Mouse (Mus musculus): ENCODE measurements around the gene Flt1. TPM values are rescaled to one million over a fixed set of nuclear protein-coding genes. Genes with fewer than 3 reads are reported as not detected.

The Flt1 gene
- total RNA-seq, 2 experiments from 2014 or later: not detected

GRCm38 (mm10) chr5:147679316-147679715 is 46.5 kb downstream of the Flt1 start:
- no peak for ATAC-seq (replicated peaks; ENCODE audit: low FRiP score, low TSS enrichment, poor library complexity, severe bottlenecking)

DNA sequence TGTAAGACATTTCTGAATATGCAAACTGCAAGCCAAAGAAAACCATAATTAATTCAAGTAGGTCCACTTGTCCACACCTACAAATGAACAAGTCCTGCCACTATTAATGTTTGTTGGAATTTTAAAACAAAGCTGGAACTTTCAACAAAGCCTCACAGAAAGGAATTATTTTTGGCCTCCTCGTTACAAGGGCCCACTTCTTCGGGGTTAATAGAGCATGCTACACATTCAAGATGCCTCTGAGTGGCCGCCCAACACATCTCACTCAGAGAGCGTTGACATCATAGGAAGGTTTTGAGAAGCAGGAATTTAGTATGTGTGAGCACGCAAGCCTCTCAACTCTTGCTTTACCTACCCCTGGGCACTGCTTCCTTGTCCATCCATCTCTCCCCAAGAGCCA is 50.0 kb downstream of the Flt1 start:
- no peak for ATAC-seq (replicated peaks; ENCODE audit: low FRiP score, low TSS enrichment, poor library complexity, severe bottlenecking)

DNA sequence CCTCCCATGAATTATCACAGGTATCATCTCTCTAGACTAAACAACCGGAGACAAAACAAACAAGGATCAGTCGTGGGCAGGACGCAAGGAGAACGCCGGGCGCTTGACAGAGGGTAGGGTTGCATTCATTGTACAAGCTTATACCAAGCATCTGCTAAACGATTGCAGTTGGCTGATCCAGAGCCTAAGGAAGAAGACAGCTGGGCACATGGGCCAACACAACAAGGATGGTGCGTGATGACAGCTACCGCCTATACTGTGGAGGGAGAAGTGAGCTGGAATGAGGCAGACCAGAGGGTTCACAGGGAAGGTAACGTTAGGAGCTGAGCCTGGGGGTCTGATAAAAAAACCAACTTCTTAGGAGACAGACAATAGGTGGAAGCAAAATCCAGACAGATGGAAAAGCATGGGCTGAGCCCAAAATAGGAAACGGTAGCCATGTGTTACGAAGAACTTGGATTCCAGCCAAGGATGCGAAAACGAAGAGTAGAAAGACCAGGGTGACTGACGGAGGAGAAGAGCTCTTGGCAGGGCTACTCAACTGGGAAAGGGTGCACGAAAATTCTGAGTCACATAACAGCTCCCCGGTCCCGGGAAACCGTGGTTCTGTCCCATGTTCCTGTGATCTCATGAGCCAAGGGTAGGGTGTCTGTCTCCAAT is 53.9 kb downstream of the Flt1 start:
- no peak for ATAC-seq (replicated peaks; ENCODE audit: low FRiP score, low TSS enrichment, poor library complexity, severe bottlenecking)

DNA sequence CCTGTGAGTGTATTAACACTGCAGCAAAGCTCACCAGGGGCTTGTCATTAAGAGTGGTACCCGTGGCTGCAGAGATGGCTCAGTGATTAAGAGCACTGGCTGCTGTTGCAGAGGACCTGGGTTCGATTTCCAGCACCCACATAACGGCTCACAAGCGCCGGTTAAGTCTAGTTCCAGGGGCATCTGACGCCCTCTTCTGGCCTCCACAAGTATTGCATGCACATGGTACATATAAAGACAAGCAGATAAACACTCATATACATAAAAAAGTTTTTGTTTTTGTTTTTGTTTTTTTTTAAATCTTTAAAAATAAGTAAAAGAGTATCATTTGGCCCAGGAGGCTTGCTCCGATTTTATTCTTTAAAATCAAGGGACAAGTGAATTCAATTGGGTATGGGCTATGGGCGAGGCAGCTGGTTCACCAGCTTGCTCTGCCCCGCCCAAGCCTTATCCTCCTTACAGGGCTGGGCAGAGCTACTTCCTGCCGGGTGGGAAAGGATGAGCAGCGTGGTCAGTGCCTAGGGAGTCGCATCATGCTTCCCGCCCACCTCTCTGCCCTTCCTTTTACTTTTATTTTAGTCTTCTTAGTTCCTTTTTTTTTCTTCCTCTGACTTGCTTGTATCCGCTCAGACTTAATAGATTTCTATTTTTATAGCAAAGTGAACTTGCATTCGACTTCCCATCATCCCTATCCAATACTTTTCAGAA is 57.0 kb downstream of the Flt1 start:
- no peak for ATAC-seq (replicated peaks; ENCODE audit: low FRiP score, low TSS enrichment, poor library complexity, severe bottlenecking)

- ATAC-seq (replicated peaks; ENCODE audit: low FRiP score, low TSS enrichment, poor library complexity, severe bottlenecking): no peak
Measured at GRCm38 (mm10) chr5:147665946-147666345, 59.9 kb downstream of the Flt1 start.

DNA sequence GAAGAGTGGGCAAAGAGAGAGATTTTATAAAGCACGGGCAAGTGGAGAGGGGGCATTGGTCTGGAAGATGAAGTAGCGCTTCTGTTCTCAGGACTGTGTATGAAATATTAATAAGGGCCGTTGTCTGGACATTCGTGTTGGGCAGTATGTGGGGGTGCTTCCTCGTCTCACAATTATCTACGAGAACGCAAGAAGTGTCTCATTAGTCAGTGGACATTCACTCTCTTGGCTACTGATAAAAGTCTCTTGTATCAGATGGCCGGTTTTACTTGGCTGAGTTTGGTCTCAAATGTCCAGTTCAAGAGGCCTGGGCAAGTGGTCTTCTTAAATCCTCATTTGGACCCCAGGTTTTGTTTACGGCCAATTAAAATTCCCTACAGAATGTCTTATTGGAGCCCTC is 60.4 kb downstream of the Flt1 start:
- no peak for ATAC-seq (replicated peaks; ENCODE audit: low FRiP score, low TSS enrichment, poor library complexity, severe bottlenecking)

DNA sequence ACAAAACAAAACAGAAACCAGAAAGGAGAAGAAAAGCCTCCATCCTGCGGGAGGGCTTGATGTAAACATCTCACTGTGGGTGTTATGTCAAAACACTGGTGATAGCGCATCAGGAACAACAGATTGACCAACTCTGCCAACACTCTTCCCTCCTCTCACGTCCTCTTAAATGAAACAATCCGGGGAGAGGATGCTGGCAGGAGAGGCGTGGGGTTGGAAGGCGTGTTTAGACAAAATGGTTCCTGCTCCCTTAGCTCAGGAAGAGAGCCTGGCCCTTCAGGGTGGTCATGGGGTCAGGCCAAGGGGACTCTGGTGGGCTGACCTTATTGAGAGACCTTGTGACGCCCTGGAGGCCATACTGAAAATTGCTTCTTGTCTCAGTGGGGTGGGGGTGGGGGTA is 65.9 kb downstream of the Flt1 start:
- ATAC-seq (replicated peaks; ENCODE audit: low FRiP score, low TSS enrichment, poor library complexity, severe bottlenecking): no peak

DNA sequence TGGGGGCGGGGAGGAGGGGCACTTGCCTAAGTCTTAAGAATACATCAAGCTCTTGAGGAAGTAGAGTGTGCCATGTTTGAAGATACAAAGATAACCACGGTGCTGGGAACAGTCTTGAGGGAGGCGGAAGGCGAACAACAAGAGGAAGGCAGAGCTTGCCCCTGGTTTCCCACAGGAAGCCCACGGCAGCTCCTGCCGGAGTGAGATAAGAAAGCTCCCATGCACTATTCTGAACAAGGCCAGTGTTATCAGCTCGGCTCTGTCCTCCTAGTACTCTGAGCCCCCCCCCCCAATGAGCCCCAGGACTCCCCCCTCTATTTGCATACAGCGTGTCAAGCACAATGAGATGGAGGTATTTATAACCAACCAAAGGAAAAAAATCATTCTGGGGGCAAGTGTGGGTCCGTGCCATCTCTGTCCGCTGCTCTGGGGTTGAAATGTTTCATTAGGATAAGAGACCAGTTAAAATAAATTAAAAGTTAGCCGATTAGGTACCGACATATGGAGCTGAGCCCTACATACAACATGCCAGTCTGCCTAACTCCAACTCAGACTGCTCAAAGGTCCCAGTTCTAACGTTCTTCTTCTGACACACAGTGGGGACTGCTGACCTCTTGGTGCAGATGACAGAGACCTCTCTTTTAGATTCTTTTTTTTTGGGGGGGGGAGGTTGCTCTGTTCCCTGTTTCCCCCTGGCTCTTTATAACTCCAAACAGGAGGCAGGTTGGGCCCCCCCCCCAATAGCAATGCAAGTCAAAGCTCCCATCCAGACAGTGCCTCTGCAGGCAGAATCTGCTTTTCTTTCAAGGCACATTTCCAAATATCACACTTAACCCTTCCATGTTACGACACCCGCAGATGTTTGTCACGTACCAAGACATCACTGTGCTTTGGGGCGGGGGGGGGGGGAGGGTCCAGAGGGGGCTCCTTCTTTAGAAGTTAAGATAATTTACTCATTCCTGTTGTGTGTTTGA is 67.6 kb downstream of the Flt1 start:
- peak; percentile 82 for ATAC-seq (replicated peaks; ENCODE audit: low FRiP score, low TSS enrichment, poor library complexity, severe bottlenecking)

DNA sequence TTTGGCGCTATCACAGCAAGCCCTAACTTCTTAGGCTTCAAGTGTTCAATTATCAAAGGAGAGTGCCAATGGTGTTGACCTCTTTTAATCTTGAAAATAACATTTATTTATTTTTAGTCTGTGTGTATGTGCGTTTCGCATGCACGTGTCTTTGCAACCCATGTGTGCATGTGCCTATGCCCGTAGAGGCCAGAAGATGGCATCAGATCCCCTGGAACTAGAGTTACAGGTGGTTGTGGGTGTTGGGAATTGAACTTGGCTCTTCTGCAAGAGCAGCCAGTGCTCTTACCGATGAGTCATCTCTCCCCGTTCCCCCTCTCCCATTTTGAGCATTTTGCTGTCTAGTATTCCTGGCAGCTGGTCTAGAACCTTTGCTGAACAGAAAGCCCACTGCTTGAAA is 70.0 kb downstream of the Flt1 start:
- no peak for ATAC-seq (replicated peaks; ENCODE audit: low FRiP score, low TSS enrichment, poor library complexity, severe bottlenecking)

GRCm38 (mm10) chr5:147651233-147651632 is 74.6 kb downstream of the Flt1 start:
- no peak for ATAC-seq (replicated peaks; ENCODE audit: low FRiP score, low TSS enrichment, poor library complexity, severe bottlenecking)

GRCm38 (mm10) chr5:147646351-147646929 is 79.4 kb downstream of the Flt1 start:
- peak; percentile 30; the same call in 1 of the 2 replicates for ATAC-seq (replicated peaks; ENCODE audit: low FRiP score, low TSS enrichment, poor library complexity, severe bottlenecking)

DNA sequence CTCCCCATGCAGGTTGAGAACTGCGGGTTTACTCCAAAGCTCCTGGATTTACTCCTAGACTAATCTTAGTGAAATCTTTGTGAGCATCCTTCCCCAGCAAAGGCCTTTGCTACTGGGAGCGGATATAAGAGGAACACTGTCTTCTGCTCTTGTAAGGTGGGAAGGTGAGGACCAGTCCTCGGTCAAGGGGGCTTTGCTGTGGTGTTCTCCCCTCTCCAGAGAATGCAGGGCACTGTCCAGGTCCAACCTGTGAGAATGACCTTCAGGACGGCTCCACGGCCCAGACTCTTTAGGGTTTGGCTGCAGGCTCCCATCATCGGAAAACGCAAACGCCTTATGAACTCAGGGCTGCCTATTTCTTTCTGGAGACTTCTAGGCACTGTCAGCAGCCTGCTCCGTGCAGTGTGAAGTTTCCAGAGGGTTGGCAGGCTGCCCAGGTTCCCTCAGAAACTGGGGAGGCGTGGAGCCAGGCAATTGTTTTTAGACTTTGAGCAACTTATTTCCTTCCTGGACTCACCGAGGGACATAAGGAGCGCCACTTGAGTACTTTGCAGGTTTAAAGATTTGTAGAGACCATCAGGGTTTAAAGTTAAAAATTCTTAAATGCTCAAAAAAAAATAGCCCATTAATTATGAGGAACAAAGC is 80.7 kb downstream of the Flt1 start:
- no peak for ATAC-seq (replicated peaks; ENCODE audit: low FRiP score, low TSS enrichment, poor library complexity, severe bottlenecking)

GRCm38 (mm10) chr5:147641452-147641851 is 84.4 kb downstream of the Flt1 start:
- ATAC-seq (replicated peaks; ENCODE audit: low FRiP score, low TSS enrichment, poor library complexity, severe bottlenecking): no peak

DNA sequence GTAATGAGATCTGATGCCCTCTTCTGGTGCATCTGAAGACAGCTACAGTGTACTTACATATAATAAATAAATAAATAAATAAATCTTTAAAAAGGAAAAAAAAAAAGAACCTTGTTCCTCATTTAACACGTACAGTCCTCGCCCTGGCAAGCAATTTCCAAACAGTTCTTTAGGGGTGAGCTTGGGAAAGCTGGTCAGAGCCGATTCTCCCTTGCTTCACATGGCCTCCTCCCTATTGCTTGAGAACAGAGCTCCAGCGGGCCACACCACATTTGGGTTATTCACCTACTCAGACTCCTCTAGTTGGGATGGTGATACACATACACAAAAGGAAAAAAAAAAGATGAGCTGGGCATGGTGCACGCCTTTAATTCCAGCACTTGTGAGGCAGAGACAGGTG is 85.9 kb downstream of the Flt1 start:
- no peak for ATAC-seq (replicated peaks; ENCODE audit: low FRiP score, low TSS enrichment, poor library complexity, severe bottlenecking)

DNA sequence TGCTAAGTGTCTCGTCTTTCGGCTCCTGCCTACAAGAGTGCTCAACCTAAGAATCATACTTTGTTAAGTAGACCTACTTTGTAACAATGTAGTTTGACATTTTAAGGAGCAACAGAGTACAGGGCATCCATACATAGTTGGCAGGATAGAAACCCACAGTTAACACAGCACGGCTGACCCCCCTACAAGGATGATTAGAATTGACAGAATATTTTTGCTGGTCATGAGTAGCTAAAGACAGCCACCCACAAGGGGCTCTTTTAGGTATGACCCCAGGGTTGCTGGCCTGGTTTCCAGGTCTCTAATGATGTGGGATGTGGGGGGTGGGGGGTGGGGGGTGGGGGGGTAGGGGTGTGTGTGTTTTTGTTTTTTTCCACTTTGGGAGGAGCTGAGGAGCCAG is 89.1 kb downstream of the Flt1 start:
- no peak for ATAC-seq (replicated peaks; ENCODE audit: low FRiP score, low TSS enrichment, poor library complexity, severe bottlenecking)

GRCm38 (mm10) chr5:147635883-147636282 is 89.9 kb downstream of the Flt1 start:
- no peak for ATAC-seq (replicated peaks; ENCODE audit: low FRiP score, low TSS enrichment, poor library complexity, severe bottlenecking)

DNA sequence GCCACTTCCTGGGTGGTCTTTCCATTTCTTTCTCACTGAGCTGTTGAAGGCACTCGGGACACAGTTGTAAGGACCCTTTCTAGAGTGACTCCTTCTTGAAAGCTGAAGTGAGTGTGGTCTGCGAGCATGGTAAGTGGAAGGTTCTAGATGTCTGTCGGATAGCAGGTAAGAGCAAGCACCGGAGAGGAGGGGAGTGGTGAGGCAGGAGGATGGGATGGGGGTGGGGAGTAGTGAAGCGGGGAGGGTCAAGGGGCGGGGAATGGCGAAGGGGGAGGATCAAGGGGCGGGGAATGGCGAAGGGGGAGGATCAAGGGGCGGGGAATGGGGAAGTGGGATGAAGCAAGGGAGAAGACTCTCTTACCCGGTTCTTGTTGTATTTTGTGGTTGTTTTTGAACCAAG is 91.8 kb downstream of the Flt1 start:
- ATAC-seq (replicated peaks; ENCODE audit: low FRiP score, low TSS enrichment, poor library complexity, severe bottlenecking): no peak

DNA sequence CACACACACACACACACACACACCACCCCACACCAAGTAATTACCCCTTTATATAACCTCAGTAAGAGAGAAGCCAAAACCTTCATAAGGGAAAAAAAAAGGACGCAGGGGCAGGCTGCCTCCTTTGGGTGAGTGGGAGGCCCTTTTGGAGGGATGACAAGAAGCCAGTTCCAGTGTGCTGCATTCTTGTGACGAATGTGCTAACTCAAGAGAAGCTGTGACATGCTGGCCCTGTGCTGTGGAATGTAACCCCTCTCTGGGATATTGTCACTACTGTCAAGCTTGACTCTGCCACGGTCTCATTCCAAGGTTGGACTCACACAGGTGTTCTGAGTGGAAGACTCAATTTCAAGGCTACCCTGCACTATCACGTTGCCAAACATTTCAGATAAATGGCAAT is 93.1 kb downstream of the Flt1 start:
- no peak for ATAC-seq (replicated peaks; ENCODE audit: low FRiP score, low TSS enrichment, poor library complexity, severe bottlenecking)
